Mouse (Mus musculus) adrenal gland, postnatal 36 days (tissue): ENCODE measurements at regions not wholly inside any gene's neighbourhood (a gene's known extent, or its start where the extent isn't known, plus 50 kb on each side); places are given as distances from the start of the nearest gene placed in this dataset.
"Not testable (repeated sequence)": the region's sequence is repeated elsewhere in the genome, so short reads cannot be mapped to it uniquely, and the experiment has no call there.

ENCODE experiments used
- DNase-seq, 2 experiments: peaks; one replicate each; pipeline ENCODE4 v3.0.0; 2021; ENCODE audit warnings: mixed read lengths in 1 of 2

- peak; percentile 1 to 25 for DNase-seq
These were observed 491.6 kb upstream of the Igfbp3 start for GRCm38 (mm10) chr11:7705312-7705764.

GRCm38 (mm10) chr11:7697591-7697990 is 483.9 kb upstream of the Igfbp3 start:
- DNase-seq: no peak

GRCm38 (mm10) chr11:7689701-7690100 is 476.0 kb upstream of the Igfbp3 start:
- DNase-seq: not testable (repeated sequence)

GRCm38 (mm10) chr11:7672821-7673220 is 459.1 kb upstream of the Igfbp3 start:
- DNase-seq: no peak

GRCm38 (mm10) chr11:7630637-7631036 is 416.9 kb upstream of the Igfbp3 start:
- no peak for DNase-seq

- peak in 1 of 2 experiments; percentile 19 for DNase-seq
These were observed 411.5 kb upstream of the Igfbp3 start for GRCm38 (mm10) chr11:7625256-7625655.

- DNase-seq: no peak
These were observed 406.6 kb upstream of the Igfbp3 start for GRCm38 (mm10) chr11:7620320-7620719.

GRCm38 (mm10) chr11:7610752-7611151 is 397.0 kb upstream of the Igfbp3 start:
- no peak for DNase-seq

- DNase-seq: peak in 1 of 2 experiments; percentile 10
These were observed 396.2 kb upstream of the Igfbp3 start for GRCm38 (mm10) chr11:7609921-7610320.

- no peak for DNase-seq
These were observed 392.9 kb upstream of the Igfbp3 start for GRCm38 (mm10) chr11:7606652-7607051.

GRCm38 (mm10) chr11:7592010-7592409 is 378.3 kb upstream of the Igfbp3 start:
- DNase-seq: no peak

- DNase-seq: no peak
These were observed 369.6 kb upstream of the Igfbp3 start for GRCm38 (mm10) chr11:7583296-7583695.

GRCm38 (mm10) chr11:7568484-7568883 is 354.8 kb upstream of the Igfbp3 start:
- DNase-seq: peak; percentile 5 to 15

GRCm38 (mm10) chr11:7562029-7562428 is 348.3 kb upstream of the Igfbp3 start:
- peak in 1 of 2 experiments; percentile 4 for DNase-seq

GRCm38 (mm10) chr11:7561437-7561836 is 347.7 kb upstream of the Igfbp3 start:
- DNase-seq: no peak

- no peak for DNase-seq
These were observed 342.0 kb upstream of the Igfbp3 start for GRCm38 (mm10) chr11:7555613-7556274.

GRCm38 (mm10) chr11:7552154-7552553 is 338.4 kb upstream of the Igfbp3 start:
- peak in 1 of 2 experiments; percentile 10 for DNase-seq

GRCm38 (mm10) chr11:7547796-7548195 is 334.1 kb upstream of the Igfbp3 start:
- DNase-seq: no peak

- DNase-seq: no peak
These were observed 331.9 kb upstream of the Igfbp3 start for GRCm38 (mm10) chr11:7545621-7546020.

- DNase-seq: no peak
These were observed 320.9 kb upstream of the Igfbp3 start for GRCm38 (mm10) chr11:7534590-7534989.

GRCm38 (mm10) chr11:7533327-7533726 is 319.6 kb upstream of the Igfbp3 start:
- no peak for DNase-seq

GRCm38 (mm10) chr11:7531847-7532246 is 318.1 kb upstream of the Igfbp3 start:
- no peak for DNase-seq

- no peak for DNase-seq
These were observed 316.9 kb upstream of the Igfbp3 start for GRCm38 (mm10) chr11:7530482-7531148.

GRCm38 (mm10) chr11:7519556-7519955 is 305.8 kb upstream of the Igfbp3 start:
- DNase-seq: no peak
